Mouse (Mus musculus): Measurements from ENCODE around the gene Hs2st1. TPM values are rescaled to one million over a fixed set of nuclear protein-coding genes. Genes with fewer than 3 reads are reported as not detected.

The Hs2st1 gene
- polyA plus RNA-seq, 1 experiment from 2014 or later: 10.4 TPM

- Histone ChIP-seq H3K4me3 (replicated peaks; ENCODE audit: low read depth, low read length) (no peak overlapping the region), H3K9me3 (replicated peaks; ENCODE audit: low read length) (no peaks in the 10 kb centered on the region), H3K4me1 (replicated peaks; ENCODE audit: insufficient read depth, low read length) (no peaks in the 10 kb centered on the region), H3K27me3 (ENCODE audit: insufficient read depth, low read length) (no peaks in the 10 kb centered on the region), H3K9ac (ENCODE audit: low read depth, low read length) (no peak overlapping the region), H3K36me3 (ENCODE audit: insufficient read depth, low read length) (no peaks in the 10 kb centered on the region), H3K4me2 (ENCODE audit: low read length) (no peak overlapping the region), H3K27ac (no peak overlapping the region)
- 83% methylated on average over 3 of the region's 3 CpGs for WGBS
- TF ChIP-seq CTCF (IDR thresholded peaks at IDR 0.05; ENCODE audit: low read depth): no peak
- ATAC-seq (replicated peaks; ENCODE audit: low FRiP score, low read depth): no peak
- no peak for DNase-seq (ENCODE audit: low spot score)
Measured at GRCm38 (mm10) chr3:144540805-144541204, 29.2 kb downstream of the Hs2st1 start.

GRCm38 (mm10) chr3:144539051-144539450, 30.9 kb downstream of the Hs2st1 start:
- Histone ChIP-seq H3K27ac (no peak overlapping the region), H3K4me1 (replicated peaks; ENCODE audit: insufficient read depth, low read length) (no peaks in the 10 kb centered on the region), H3K27me3 (ENCODE audit: insufficient read depth, low read length) (no peaks in the 10 kb centered on the region), H3K9me3 (replicated peaks; ENCODE audit: low read length) (no peaks in the 10 kb centered on the region), H3K36me3 (ENCODE audit: insufficient read depth, low read length) (no peaks in the 10 kb centered on the region), H3K4me2 (ENCODE audit: low read length) (no peak overlapping the region), H3K9ac (ENCODE audit: low read depth, low read length) (no peak overlapping the region), H3K4me3 (replicated peaks; ENCODE audit: low read depth, low read length) (no peak overlapping the region)
- DNase-seq (ENCODE audit: low spot score): no peak
- no peak for TF ChIP-seq CTCF (IDR thresholded peaks at IDR 0.05; ENCODE audit: low read depth)
- 67% methylated on average over 3 of the region's 3 CpGs for WGBS
- no peak for ATAC-seq (replicated peaks; ENCODE audit: low FRiP score, low read depth)

GRCm38 (mm10) chr3:144537078-144537855, 32.7 kb downstream of the Hs2st1 start:
- H3K4me3 ChIP-seq (replicated peaks; ENCODE audit: low read depth, low read length): no peak overlapping the region
- no peak overlapping the region for H3K9ac ChIP-seq (ENCODE audit: low read depth, low read length)
- no peak overlapping the region for H3K27ac ChIP-seq
- H3K36me3 ChIP-seq (ENCODE audit: insufficient read depth, low read length): no peaks in the 10 kb centered on the region
- no peak for ATAC-seq (replicated peaks; ENCODE audit: low FRiP score, low read depth)
- no peaks in the 10 kb centered on the region for H3K4me1 ChIP-seq (replicated peaks; ENCODE audit: insufficient read depth, low read length)
- 77% methylated on average over 7 of the region's 7 CpGs for WGBS
- no peak overlapping the region for H3K4me2 ChIP-seq (ENCODE audit: low read length)
- H3K27me3 ChIP-seq (ENCODE audit: insufficient read depth, low read length): no peaks in the 10 kb centered on the region
- no peak for TF ChIP-seq CTCF (IDR thresholded peaks at IDR 0.05; ENCODE audit: low read depth)
- no peak for DNase-seq (ENCODE audit: low spot score)
- H3K9me3 ChIP-seq (replicated peaks; ENCODE audit: low read length): no peaks in the 10 kb centered on the region

- H3K9ac ChIP-seq (ENCODE audit: low read depth, low read length): no peak overlapping the region
- ATAC-seq (replicated peaks; ENCODE audit: low FRiP score, low read depth) (no peak), DNase-seq (ENCODE audit: low spot score) (no peak)
- H3K4me2 ChIP-seq (ENCODE audit: low read length): no peak overlapping the region
- H3K9me3 ChIP-seq (replicated peaks; ENCODE audit: low read length): no peaks in the 10 kb centered on the region
- no peaks in the 10 kb centered on the region for H3K4me1 ChIP-seq (replicated peaks; ENCODE audit: insufficient read depth, low read length)
- H3K36me3 ChIP-seq (ENCODE audit: insufficient read depth, low read length): no peaks in the 10 kb centered on the region
- 87% methylated on average over 4 of the region's 4 CpGs for WGBS
- no peak overlapping the region for H3K4me3 ChIP-seq (replicated peaks; ENCODE audit: low read depth, low read length)
- TF ChIP-seq CTCF (IDR thresholded peaks at IDR 0.05; ENCODE audit: low read depth): no peak
- H3K27me3 ChIP-seq (ENCODE audit: insufficient read depth, low read length): no peaks in the 10 kb centered on the region
- no peak overlapping the region for H3K27ac ChIP-seq
Measured at GRCm38 (mm10) chr3:144535056-144535455, 34.9 kb downstream of the Hs2st1 start.

- Histone ChIP-seq H3K36me3 (ENCODE audit: insufficient read depth, low read length) (no peaks in the 10 kb centered on the region), H3K27ac (no peak overlapping the region), H3K4me2 (ENCODE audit: low read length) (no peak overlapping the region), H3K4me3 (replicated peaks; ENCODE audit: low read depth, low read length) (no peak overlapping the region), H3K9ac (ENCODE audit: low read depth, low read length) (no peak overlapping the region), H3K9me3 (replicated peaks; ENCODE audit: low read length) (no peaks in the 10 kb centered on the region), H3K4me1 (replicated peaks; ENCODE audit: insufficient read depth, low read length) (no peaks in the 10 kb centered on the region), H3K27me3 (ENCODE audit: insufficient read depth, low read length) (no peaks in the 10 kb centered on the region)
- peak; percentile 64 for TF ChIP-seq CTCF (IDR thresholded peaks at IDR 0.05; ENCODE audit: low read depth)
- peak; percentile 80 for DNase-seq (ENCODE audit: low spot score)
- 37% methylated on average over 5 of the region's 5 CpGs for WGBS
- no peak for ATAC-seq (replicated peaks; ENCODE audit: low FRiP score, low read depth)
Measured at GRCm38 (mm10) chr3:144531023-144531422, 39.0 kb downstream of the Hs2st1 start.

- WGBS: 96% methylated on average over 7 of the region's 7 CpGs
- Histone ChIP-seq H3K9ac (ENCODE audit: low read depth, low read length) (no peak overlapping the region), H3K27ac (no peak overlapping the region), H3K4me2 (ENCODE audit: low read length) (no peak overlapping the region), H3K4me3 (replicated peaks; ENCODE audit: low read depth, low read length) (no peak overlapping the region), H3K36me3 (ENCODE audit: insufficient read depth, low read length) (no peaks in the 10 kb centered on the region), H3K27me3 (ENCODE audit: insufficient read depth, low read length) (no peaks in the 10 kb centered on the region), H3K9me3 (replicated peaks; ENCODE audit: low read length) (no peaks in the 10 kb centered on the region), H3K4me1 (replicated peaks; ENCODE audit: insufficient read depth, low read length) (no peaks in the 10 kb centered on the region)
- no peak for TF ChIP-seq CTCF (IDR thresholded peaks at IDR 0.05; ENCODE audit: low read depth)
- no peak for ATAC-seq (replicated peaks; ENCODE audit: low FRiP score, low read depth)
- DNase-seq (ENCODE audit: low spot score): no peak
Measured at GRCm38 (mm10) chr3:144527918-144528317, 42.1 kb downstream of the Hs2st1 start.

Data from kidney, postnatal 0 days (tissue).